Mouse (Mus musculus) hindbrain, embryonic 14.5 days (tissue): Measurements from ENCODE around the gene U90926. TPM values are rescaled to one million over a fixed set of nuclear protein-coding genes. Genes with fewer than 3 reads are reported as not detected.
A peak's percentile ranks its signal among the peaks of the same experiment; 100 is the strongest.

ENCODE experiments used
- ATAC-seq: fragments of 200-750 bp; cut with Nextera tagmentation; 2 replicates; pipeline ENCODE4 v1.8.0; 2017; ENCODE audit warnings: moderate number of reproducible peaks, mild to moderate bottlenecking, moderate TSS enrichment, moderate library complexity; ENCODE audit not compliant: low FRiP score
- DNase-seq: peaks from one replicate; pipeline ENCODE4 v3.0.0-alpha.2; 2015; ENCODE audit warnings: low spot score
- H3K27ac ChIP-seq: fragments of 300-500 bp; sonication (generic); 2 replicates; pipeline ENCODE4 v1.5.1; 2014; ENCODE audit warnings: mild to moderate bottlenecking, moderate library complexity
- H3K27me3 ChIP-seq: fragments of 300-500 bp; sonication (generic); 2 replicates; pipeline ENCODE4 v1.6.1; 2014; ENCODE audit warnings: mild to moderate bottlenecking, low read length, mixed read lengths; ENCODE audit not compliant: control insufficient read depth, insufficient read depth
- H3K36me3 ChIP-seq: fragments of 300-500 bp; sonication (generic); replicated peaks from 2 replicates; pipeline ENCODE4 v1.6.1; 2014; ENCODE audit not compliant: control insufficient read depth, insufficient read depth
- H3K4me1 ChIP-seq: fragments of 300-500 bp; sonication (generic); replicated peaks from 2 replicates; pipeline ENCODE4 v1.6.1; 2014; ENCODE audit warnings: antibody characterized with exemption, low read length, mixed read lengths; ENCODE audit not compliant: control insufficient read depth, insufficient read depth
- H3K4me2 ChIP-seq: fragments of 300-500 bp; sonication (generic); replicated peaks from 2 replicates; pipeline ENCODE4 v1.6.1; 2014; ENCODE audit warnings: mild to moderate bottlenecking, moderate library complexity
- H3K4me3 ChIP-seq: fragments of 300-500 bp; sonication (generic); replicated peaks from 2 replicates; pipeline ENCODE4 v1.5.1; 2014; ENCODE audit warnings: mild to moderate bottlenecking, low read length
- H3K9ac ChIP-seq: fragments of 300-500 bp; sonication (generic); 2 replicates; pipeline ENCODE4 v1.6.1; 2014
- H3K9me3 ChIP-seq: fragments of 300-500 bp; sonication (generic); 2 replicates; pipeline ENCODE4 v1.6.1; 2016; ENCODE audit warnings: low read length; ENCODE audit not compliant: control insufficient read depth
- WGBS: fragments of 180-500 bp; shearing (Covaris S2); extraction: QIAGEN DNeasy Blood & Tissue Kit; methylation state at CpG from one replicate; pipeline ENCODE4 v1.1.7; 2014; 5-methylcytosine and 5-hydroxymethylcytosine counted together
- polyA plus RNA-seq: library from polyadenylated mRNA; unstranded; fragments of >200 nt; fragmentation: Nextera tagmentation; extraction: Ambion mirVana; gene quantifications from 2 replicates; pipeline ENCODE4 v1.2.1, GENCODE M21; 2014

U90926 gene
- polyA plus RNA-seq, 1 experiment from 2014 or later = not detected

DNA sequence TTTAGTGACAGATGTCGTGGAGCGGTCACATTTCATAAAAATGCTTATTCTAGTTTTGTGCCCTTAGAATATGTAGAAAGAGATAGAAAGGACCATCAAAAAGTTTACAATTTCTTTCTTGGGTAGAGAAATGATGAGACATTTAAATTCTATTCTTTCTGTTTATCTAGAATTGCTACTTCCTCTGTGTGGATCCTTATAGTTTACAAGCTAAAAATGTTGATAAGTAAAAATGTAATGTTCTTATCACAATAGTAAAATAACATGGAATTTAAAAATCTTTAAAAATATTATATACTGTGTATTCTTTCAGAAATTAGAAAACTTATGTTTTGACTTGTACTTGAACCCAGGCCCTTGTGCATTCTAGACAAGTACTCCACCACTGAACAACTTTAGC lies 29.7 kb upstream of the U90926 start:
- Histone ChIP-seq H3K36me3 (no peaks in the 10 kb centered on the region), H3K27me3 (no peaks in the 10 kb centered on the region), H3K27ac (no peak overlapping the region), H3K9me3 (no peaks in the 10 kb centered on the region), H3K4me2 (no peak overlapping the region), H3K4me1 (no peaks in the 10 kb centered on the region), H3K4me3 (no peak overlapping the region), H3K9ac (no peak overlapping the region)
- no peak for ATAC-seq
- WGBS = 96% methylated on average over 2 of the region's 2 CpGs
- DNase-seq = no peak

DNA sequence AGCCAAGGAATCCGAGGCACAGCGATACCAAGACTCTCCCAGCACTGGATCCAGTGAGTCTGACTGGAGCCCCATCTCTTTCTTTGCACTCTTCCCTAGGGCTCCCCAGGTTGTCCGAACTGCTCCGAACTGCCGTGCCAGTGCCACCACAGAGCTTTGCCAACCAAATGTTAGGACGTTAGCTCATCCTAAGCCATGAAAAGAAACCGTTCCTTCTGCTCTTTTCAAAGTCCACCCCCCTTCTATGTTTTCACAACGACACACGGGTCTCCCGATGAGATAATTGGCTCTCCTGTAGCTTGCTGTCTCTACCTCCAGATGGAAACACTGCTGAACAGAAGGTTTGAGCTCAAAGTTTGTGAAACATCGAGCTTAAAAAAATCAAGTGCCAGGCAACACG lies 25.6 kb upstream of the U90926 start:
- Histone ChIP-seq H3K4me1 (no peaks in the 10 kb centered on the region), H3K4me2 (no peak overlapping the region), H3K27me3 (no peaks in the 10 kb centered on the region), H3K4me3 (no peak overlapping the region), H3K27ac (no peak overlapping the region), H3K36me3 (no peaks in the 10 kb centered on the region), H3K9ac (no peak overlapping the region), H3K9me3 (no peaks in the 10 kb centered on the region)
- no peak for ATAC-seq
- 93% methylated on average over 12 of the region's 12 CpGs for WGBS
- no peak for DNase-seq

DNA sequence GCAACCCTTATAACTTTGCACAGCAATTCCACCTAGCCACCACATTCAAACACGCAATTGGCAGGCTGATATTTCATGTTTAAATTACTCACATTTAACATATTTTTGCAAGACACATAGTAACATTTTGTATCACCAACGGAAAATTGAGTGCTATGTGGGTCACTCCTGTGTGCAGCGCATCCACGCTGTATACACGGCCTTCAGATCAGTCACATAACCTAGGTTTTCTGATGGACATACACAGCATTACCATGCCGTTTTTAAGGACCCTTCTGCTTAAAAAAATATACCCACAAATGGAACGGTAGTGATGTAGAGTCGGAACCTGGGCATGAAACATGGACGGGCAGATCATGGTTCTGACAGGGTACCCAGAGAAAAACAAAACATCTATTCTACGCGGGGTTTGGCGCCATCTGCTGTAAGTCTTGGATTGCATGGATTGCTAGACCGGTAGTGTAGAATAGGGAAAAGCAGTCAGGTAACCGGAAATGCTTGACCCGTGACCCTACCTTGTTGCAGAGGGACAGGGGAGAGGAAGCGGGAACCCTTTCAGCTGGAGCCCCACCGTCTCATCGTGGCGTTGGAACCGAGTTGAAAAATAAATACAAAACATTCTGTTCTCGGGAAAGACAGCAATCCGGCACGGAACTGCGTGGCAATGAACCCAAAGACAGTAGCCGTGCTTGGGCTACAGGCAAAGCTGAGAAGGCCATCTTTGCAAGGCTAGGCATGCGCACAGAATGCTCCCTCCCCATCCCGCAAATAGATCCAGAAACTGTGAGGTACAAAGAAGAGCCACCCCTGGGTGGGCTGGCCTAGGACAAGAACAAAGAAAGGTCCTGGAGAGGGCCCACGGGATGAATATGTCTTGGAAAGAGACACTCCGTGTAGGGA lies 24.4 kb upstream of the U90926 start:
- no peaks in the 10 kb centered on the region for H3K36me3 ChIP-seq
- whole genome bisulfite sequencing = 41% methylated on average over 29 of the region's 29 CpGs
- H3K9me3 ChIP-seq = no peaks in the 10 kb centered on the region
- DNase-seq (peak; percentile 82), ATAC-seq (peak; percentile 67)
- H3K27ac ChIP-seq = no peak overlapping the region
- H3K9ac ChIP-seq = no peak overlapping the region
- no peak overlapping the region for H3K4me3 ChIP-seq
- H3K4me1 ChIP-seq = no peaks in the 10 kb centered on the region
- no peaks in the 10 kb centered on the region for H3K27me3 ChIP-seq
- peak overlapping the region; percentile 24; the same call in 1 of the 2 replicates for H3K4me2 ChIP-seq

DNA sequence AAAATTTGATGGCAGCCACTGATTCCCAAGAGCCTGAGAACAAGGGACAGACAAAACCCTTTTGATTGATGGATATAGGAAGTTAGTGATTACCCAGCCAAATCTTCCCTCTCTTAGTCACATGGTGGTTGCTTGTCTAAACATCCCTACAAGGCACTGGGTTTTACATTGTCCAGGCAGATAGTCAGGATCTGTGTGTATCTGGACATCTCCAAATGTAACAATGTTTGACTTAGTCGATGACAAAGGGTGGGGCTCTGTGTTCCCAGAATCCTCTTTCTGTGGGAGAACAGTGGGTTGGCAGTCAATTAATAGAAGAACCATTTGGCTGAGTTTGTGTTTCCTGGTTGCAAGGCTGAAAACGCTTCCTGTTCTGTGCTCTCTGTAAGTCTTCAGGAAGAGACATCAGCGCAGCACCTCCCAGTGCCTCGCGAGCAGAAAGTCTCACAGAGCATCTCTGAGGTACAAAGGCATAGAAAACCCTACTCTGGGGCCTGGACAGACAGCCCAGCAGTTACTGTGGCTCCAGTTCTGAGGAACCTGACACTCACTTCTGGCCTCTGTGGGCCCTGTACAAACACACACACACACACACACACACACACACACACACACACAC lies 19.8 kb upstream of the U90926 start:
- ATAC-seq = no peak
- no peak overlapping the region for H3K9ac ChIP-seq

DNA sequence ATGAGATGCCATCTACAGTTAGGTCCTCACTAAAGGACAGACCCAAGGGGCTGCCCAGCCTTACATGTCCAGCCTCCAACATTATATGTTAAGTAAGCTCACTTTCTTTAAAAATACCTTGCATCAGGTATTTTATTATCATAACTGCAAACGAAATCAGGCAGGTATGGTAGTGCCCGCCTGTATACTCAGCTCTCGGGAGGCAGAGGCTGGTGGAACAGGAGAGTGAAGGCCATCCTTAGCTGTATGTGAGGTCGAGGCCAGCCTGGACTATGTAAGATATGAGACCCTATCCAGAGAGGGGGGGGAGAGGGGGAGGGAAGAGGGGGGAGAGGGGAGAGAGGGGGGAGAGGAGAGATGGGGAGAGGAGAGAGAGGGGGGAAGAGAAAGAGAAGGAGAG lies 18.2 kb upstream of the U90926 start:
- no peak for ATAC-seq
- Histone ChIP-seq H3K4me3 (no peak overlapping the region), H3K4me1 (no peaks in the 10 kb centered on the region), H3K9me3 (no peaks in the 10 kb centered on the region), H3K9ac (no peak overlapping the region), H3K4me2 (no peak overlapping the region), H3K36me3 (no peaks in the 10 kb centered on the region), H3K27ac (no peak overlapping the region), H3K27me3 (no peaks in the 10 kb centered on the region)
- 88% methylated on average over 4 of the region's 4 CpGs for WGBS
- DNase-seq = no peak

More for the DNA sequence above, 19.8 kb upstream of the U90926 start:
- no peak overlapping the region for H3K4me3 ChIP-seq
- H3K36me3 ChIP-seq = no peaks in the 10 kb centered on the region
- H3K9me3 ChIP-seq = no peaks in the 10 kb centered on the region
- no peaks in the 10 kb centered on the region for H3K27me3 ChIP-seq
- H3K4me1 ChIP-seq = no peaks in the 10 kb centered on the region
- no peak for DNase-seq
- no peak overlapping the region for H3K27ac ChIP-seq
- no peak overlapping the region for H3K4me2 ChIP-seq
- 70% methylated on average over 5 of the region's 5 CpGs for WGBS

DNA sequence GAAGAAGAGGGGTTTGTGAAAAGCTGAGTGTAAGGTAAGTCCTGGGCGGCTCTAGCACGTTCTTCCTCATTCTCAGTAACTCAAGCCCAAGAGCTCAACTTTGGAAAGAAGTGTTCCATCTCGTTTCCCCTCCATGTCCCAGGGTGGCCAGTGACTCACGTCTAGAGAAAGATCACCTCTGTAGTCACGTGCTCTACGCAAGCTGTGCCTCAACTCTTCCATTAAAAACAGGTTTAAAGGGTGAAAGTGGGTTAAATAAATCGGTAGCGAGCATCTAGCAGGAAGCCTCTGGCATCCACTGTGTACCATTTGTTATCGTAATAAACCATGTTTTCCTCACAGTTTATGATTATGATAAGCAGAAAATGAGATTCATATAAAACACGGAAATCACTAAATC lies 16.6 kb upstream of the U90926 start:
- Histone ChIP-seq H3K4me1 (no peaks in the 10 kb centered on the region), H3K9ac (no peak overlapping the region), H3K9me3 (no peaks in the 10 kb centered on the region), H3K27ac (no peak overlapping the region), H3K4me3 (no peak overlapping the region), H3K36me3 (no peaks in the 10 kb centered on the region), H3K27me3 (no peaks in the 10 kb centered on the region), H3K4me2 (no peak overlapping the region)
- DNase-seq = no peak
- WGBS = 85% methylated on average over 10 of the region's 10 CpGs
- no peak for ATAC-seq

DNA sequence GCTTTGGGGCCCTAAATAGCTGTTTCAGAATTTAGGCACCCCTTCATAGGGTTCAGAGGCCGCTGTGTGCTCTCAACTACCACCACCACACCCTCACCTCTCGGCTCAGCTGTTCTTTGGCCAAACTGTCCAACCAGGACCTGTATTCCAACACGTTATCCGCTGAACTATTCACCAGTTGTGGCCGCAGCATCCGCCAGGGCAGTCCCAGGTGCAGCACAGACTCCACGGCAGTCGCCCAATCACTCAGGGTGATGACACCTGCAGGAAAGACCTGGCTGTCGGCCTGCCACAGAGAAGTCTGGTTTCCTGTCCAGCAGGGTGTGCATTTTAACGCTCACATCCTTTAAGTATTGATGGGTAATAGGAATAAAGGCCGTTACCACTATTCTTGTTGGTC lies 15.1 kb upstream of the U90926 start:
- WGBS = 84% methylated on average over 11 of the region's 11 CpGs
- no peak overlapping the region for H3K9ac ChIP-seq
- H3K4me3 ChIP-seq = no peak overlapping the region
- H3K27ac ChIP-seq = no peak overlapping the region
- DNase-seq (no peak), ATAC-seq (no peak)
- H3K27me3 ChIP-seq = no peaks in the 10 kb centered on the region
- H3K9me3 ChIP-seq = no peaks in the 10 kb centered on the region
- H3K36me3 ChIP-seq = no peaks in the 10 kb centered on the region
- H3K4me1 ChIP-seq = no peaks in the 10 kb centered on the region
- H3K4me2 ChIP-seq = no peak overlapping the region

DNA sequence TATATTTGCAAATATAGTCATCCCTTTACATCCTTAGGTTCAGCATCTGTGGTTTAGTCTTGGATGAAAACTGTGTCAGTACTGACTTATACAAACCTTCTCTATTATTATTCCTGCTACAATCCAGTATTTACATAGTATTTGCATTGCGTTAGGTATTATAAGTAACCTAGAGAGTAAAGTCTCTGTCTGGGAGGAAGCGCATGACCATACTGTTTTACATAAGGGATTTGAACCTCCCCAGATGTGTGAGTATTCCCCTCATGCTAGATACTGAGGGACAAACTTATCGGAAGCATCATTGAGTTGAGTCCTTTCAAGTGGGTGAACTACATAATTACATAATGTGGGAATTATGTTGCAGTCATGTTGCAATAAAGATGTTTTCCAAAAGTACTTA lies 14.3 kb upstream of the U90926 start:
- Histone ChIP-seq H3K27me3 (no peaks in the 10 kb centered on the region), H3K9me3 (no peaks in the 10 kb centered on the region), H3K9ac (no peak overlapping the region), H3K27ac (no peak overlapping the region), H3K36me3 (no peaks in the 10 kb centered on the region), H3K4me2 (no peak overlapping the region), H3K4me1 (no peaks in the 10 kb centered on the region), H3K4me3 (no peak overlapping the region)
- WGBS = 94% methylated on average over 3 of the region's 3 CpGs
- DNase-seq (no peak), ATAC-seq (no peak)

DNA sequence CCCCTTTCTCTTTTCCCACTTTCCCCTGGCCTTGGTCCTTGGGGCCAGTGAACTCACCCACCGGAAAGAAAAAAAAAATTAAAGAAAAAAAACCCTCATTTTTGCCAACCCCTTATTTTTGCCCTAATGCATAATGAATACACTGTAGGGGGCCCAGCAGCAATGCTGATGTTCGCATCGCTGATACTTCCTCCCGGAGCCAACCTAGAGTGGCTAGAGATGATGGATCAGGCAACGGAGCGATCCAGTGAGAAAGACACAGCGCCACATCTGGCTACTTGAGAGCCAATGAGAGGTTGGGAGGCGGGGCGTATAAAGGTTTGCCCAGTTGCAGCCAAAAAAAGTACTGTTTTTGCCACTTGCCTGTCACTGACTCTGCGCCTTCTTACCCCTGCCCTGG lies 13.6 kb upstream of the U90926 start:
- H3K4me2 ChIP-seq = no peak overlapping the region
- H3K4me1 ChIP-seq = no peaks in the 10 kb centered on the region
- H3K9me3 ChIP-seq = no peaks in the 10 kb centered on the region
- H3K27ac ChIP-seq = no peak overlapping the region
- no peak for ATAC-seq
- no peak for DNase-seq
- no peaks in the 10 kb centered on the region for H3K36me3 ChIP-seq
- no peak overlapping the region for H3K4me3 ChIP-seq
- H3K27me3 ChIP-seq = no peaks in the 10 kb centered on the region
- 28% methylated on average over 10 of the region's 10 CpGs for WGBS
- no peak overlapping the region for H3K9ac ChIP-seq
